Mouse (Mus musculus) small intestine, adult 2 months (tissue): ENCODE measurements around the gene Utp14b. TPM values are rescaled to one million over a fixed set of nuclear protein-coding genes. Genes with fewer than 3 reads are reported as not detected.
A peak's percentile ranks its signal among the peaks of the same experiment; 100 is the strongest.

Source experiments
- H3K27ac ChIP-seq: fragments of 200-500 bp; 2 replicates; pipeline ENCODE4 v1.5.1; 2012; ENCODE audit warnings: low read depth, low read length, control low read depth, inconsistent platforms; ENCODE audit not compliant: insufficient read depth
- H3K27me3 ChIP-seq: fragments of 200-500 bp; 2 replicates; pipeline ENCODE4 v1.6.1; 2012; ENCODE audit warnings: mild to moderate bottlenecking, moderate library complexity, low read length, inconsistent platforms; ENCODE audit not compliant: control insufficient read depth, insufficient read depth
- H3K36me3 ChIP-seq: fragments of 200-500 bp; 2 replicates; pipeline ENCODE4 v1.6.1; 2012; ENCODE audit warnings: mild to moderate bottlenecking, low read length, control low read depth, inconsistent platforms; ENCODE audit not compliant: control insufficient read depth, insufficient read depth
- H3K4me1 ChIP-seq: fragments of 200-500 bp; 2 replicates; pipeline ENCODE4 v1.6.1; 2012; ENCODE audit warnings: low read length, inconsistent platforms, mixed read lengths; ENCODE audit not compliant: control insufficient read depth, insufficient read depth, insufficient read length
- H3K4me3 ChIP-seq: fragments of 200-500 bp; 2 replicates; pipeline ENCODE4 v1.5.1; 2012; ENCODE audit warnings: low read depth, mild to moderate bottlenecking, control low read depth, inconsistent platforms, low read length, moderate library complexity
- CTCF ChIP-seq: fragments of 200-500 bp; IDR thresholded peaks from 2 replicates; pipeline ENCODE4 v1.5.1; 2012; ENCODE audit warnings: low read depth, mild to moderate bottlenecking, control low read depth, inconsistent platforms, low read length, moderate library complexity, mixed read lengths; ENCODE audit not compliant: insufficient replicate concordance, insufficient read length; ENCODE audit errors: extremely low read depth
- POLR2A ChIP-seq: fragments of 200-500 bp; IDR thresholded peaks from 2 replicates; pipeline ENCODE4 v1.6.1; 2012; ENCODE audit warnings: low read depth, mild to moderate bottlenecking, control low read depth, inconsistent platforms, low read length, moderate library complexity
- WGBS: fragments of 180-500 bp; shearing (Covaris S2); methylation state at CpG from one replicate; pipeline ENCODE4 v1.1.7; 2018; 5-methylcytosine and 5-hydroxymethylcytosine counted together
- polyA plus RNA-seq: library from polyadenylated mRNA; depleted of rRNA; stranded (reverse); fragments of >200 nt; gene quantifications from 2 replicates; pipeline ENCODE4 v1.2.3, GENCODE M21; 2012

The Utp14b gene
- polyA plus RNA-seq, 1 experiment = 0.51 TPM

GRCm38 (mm10) chr1:78658441-78659269 is 817 bp downstream of the Utp14b start:
- WGBS = 3% methylated on average over 20 of the region's 20 CpGs
- Histone ChIP-seq H3K4me3 (peak overlapping the region; percentile 96), H3K27me3 (no peaks in the 10 kb centered on the region), H3K4me1 (no peaks in the 10 kb centered on the region; the same call in 1 of the 2 replicates), H3K27ac (no peak overlapping the region), H3K36me3 (no peaks in the 10 kb centered on the region)
- TF ChIP-seq POLR2A (no peak), CTCF (no peak)

- Histone ChIP-seq H3K27me3 (no peaks in the 10 kb centered on the region), H3K27ac (no peak overlapping the region), H3K4me3 (peak overlapping the region; percentile 96; the same call in 1 of the 2 replicates), H3K4me1 (no peaks in the 10 kb centered on the region; the same call in 1 of the 2 replicates), H3K36me3 (peaks cover 1% of the 10 kb centered on the region; the same call in 1 of the 2 replicates)
- WGBS = 36% methylated on average over 4 of the region's 4 CpGs
- TF ChIP-seq CTCF (no peak), POLR2A (no peak)
Measured at GRCm38 (mm10) chr1:78659270-78659823, 1.5 kb downstream of the Utp14b start.

- 75% methylated on average over 4 of the region's 4 CpGs for WGBS
- H3K36me3 ChIP-seq = peaks cover 8% of the 10 kb centered on the region
- no peaks in the 10 kb centered on the region for H3K27me3 ChIP-seq
- H3K4me3 ChIP-seq = no peak overlapping the region
- H3K27ac ChIP-seq = no peak overlapping the region
- TF ChIP-seq POLR2A (no peak), CTCF (no peak)
- no peaks in the 10 kb centered on the region; the same call in 1 of the 2 replicates for H3K4me1 ChIP-seq
Measured at GRCm38 (mm10) chr1:78664326-78664725, 6.5 kb downstream of the Utp14b start.

- Histone ChIP-seq H3K27ac (no peak overlapping the region), H3K27me3 (no peaks in the 10 kb centered on the region), H3K4me3 (no peak overlapping the region), H3K4me1 (no peaks in the 10 kb centered on the region), H3K36me3 (peaks cover 8% of the 10 kb centered on the region)
- TF ChIP-seq CTCF (no peak), POLR2A (no peak)
- WGBS = 95% methylated on average over 9 of the region's 9 CpGs
Measured at GRCm38 (mm10) chr1:78665954-78666499, 8.2 kb downstream of the Utp14b start.

GRCm38 (mm10) chr1:78666585-78666984 is 8.7 kb downstream of the Utp14b start:
- no peaks in the 10 kb centered on the region for H3K4me1 ChIP-seq
- no peak for TF ChIP-seq POLR2A
- TF ChIP-seq CTCF = no peak

GRCm38 (mm10) chr1:78682291-78682690 is 24.5 kb downstream of the Utp14b start:
- Histone ChIP-seq H3K4me1 (no peaks in the 10 kb centered on the region), H3K27me3 (no peaks in the 10 kb centered on the region), H3K36me3 (peaks cover 2% of the 10 kb centered on the region), H3K4me3 (no peak overlapping the region), H3K27ac (no peak overlapping the region)
- 70% methylated on average over 3 of the region's 3 CpGs for WGBS
- TF ChIP-seq CTCF = no peak
- TF ChIP-seq POLR2A = no peak

More at GRCm38 (mm10) chr1:78666585-78666984, 8.7 kb downstream of the Utp14b start:
- Histone ChIP-seq H3K27ac (no peak overlapping the region), H3K27me3 (no peaks in the 10 kb centered on the region), H3K4me3 (no peak overlapping the region), H3K36me3 (peaks cover 8% of the 10 kb centered on the region)
- 72% methylated on average over 1 of the region's 1 CpGs for WGBS

- H3K27me3 ChIP-seq = no peaks in the 10 kb centered on the region
- peaks cover 3% of the 10 kb centered on the region for H3K36me3 ChIP-seq
- H3K4me3 ChIP-seq = no peak overlapping the region
- no peak for TF ChIP-seq CTCF
- no peak for TF ChIP-seq POLR2A
- WGBS = 83% methylated on average over 8 of the region's 8 CpGs
- no peak overlapping the region for H3K27ac ChIP-seq
- H3K4me1 ChIP-seq = no peaks in the 10 kb centered on the region
Measured at GRCm38 (mm10) chr1:78684128-78684527, 26.3 kb downstream of the Utp14b start.
